Mouse (Mus musculus) embryonic facial prominence, embryonic 10.5 days (tissue): ENCODE data around the gene Sertad2. TPM values are rescaled to one million over a fixed set of nuclear protein-coding genes. Genes with fewer than 3 reads are reported as not detected.
A peak's percentile ranks its signal among the peaks of the same experiment; 100 is the strongest.

Experiments used
- DNase-seq: peaks from one replicate; pipeline ENCODE4 v3.0.0-alpha.2; 2017; ENCODE audit warnings: low spot score
- H3K27ac ChIP-seq: fragments of 300-500 bp; sonication (generic); replicated peaks from 2 replicates; pipeline ENCODE4 v1.5.1; 2016; ENCODE audit warnings: mild to moderate bottlenecking
- H3K27me3 ChIP-seq: fragments of 300-500 bp; sonication (generic); replicated peaks from 2 replicates; pipeline ENCODE4 v1.6.1; 2016; ENCODE audit warnings: low read depth, mild to moderate bottlenecking; ENCODE audit not compliant: poor library complexity, severe bottlenecking
- H3K36me3 ChIP-seq: fragments of 300-500 bp; sonication (generic); replicated peaks from 2 replicates; pipeline ENCODE4 v1.6.1; 2016; ENCODE audit warnings: mild to moderate bottlenecking, moderate library complexity
- H3K4me1 ChIP-seq: fragments of 300-500 bp; sonication (generic); 2 replicates; pipeline ENCODE4 v1.6.1; 2016
- H3K4me3 ChIP-seq: fragments of 300-500 bp; sonication (generic); 2 replicates; pipeline ENCODE4 v1.5.1; 2016; ENCODE audit warnings: mild to moderate bottlenecking, moderate library complexity
- H3K9me3 ChIP-seq: fragments of 300-500 bp; sonication (generic); 2 replicates; pipeline ENCODE4 v1.6.1; 2016; ENCODE audit warnings: mild to moderate bottlenecking
- WGBS: fragments of 180-500 bp; shearing (Covaris S2); methylation state at CpG from one replicate; pipeline ENCODE4 v1.1.7; 2016; 5-methylcytosine and 5-hydroxymethylcytosine counted together
- polyA plus RNA-seq: library from polyadenylated mRNA; unstranded; fragments of >200 nt; fragmentation: Nextera tagmentation; extraction: Ambion mirVana; gene quantifications from 2 replicates; pipeline ENCODE4 v1.2.1, GENCODE M21; 2016

Sertad2 gene
- polyA plus RNA-seq, 1 experiment from 2014 or later = 33.2 TPM

GRCm38 (mm10) chr11:20552758-20553673 lies 10.0 kb downstream of the Sertad2 start:
- Histone ChIP-seq H3K27me3 (no peaks in the 10 kb centered on the region), H3K4me1 (peaks cover 5% of the 10 kb centered on the region; the same call in 1 of the 2 replicates), H3K27ac (no peak overlapping the region), H3K4me3 (no peak overlapping the region), H3K36me3 (no peaks in the 10 kb centered on the region), H3K9me3 (no peaks in the 10 kb centered on the region)
- DNase-seq = no peak
- 79% methylated on average over 8 of the region's 8 CpGs for WGBS

GRCm38 (mm10) chr11:20555651-20556050 lies 12.6 kb downstream of the Sertad2 start:
- Histone ChIP-seq H3K4me3 (no peak overlapping the region), H3K36me3 (no peaks in the 10 kb centered on the region), H3K27me3 (no peaks in the 10 kb centered on the region), H3K27ac (no peak overlapping the region), H3K9me3 (no peaks in the 10 kb centered on the region), H3K4me1 (peaks cover 9% of the 10 kb centered on the region)
- DNase-seq = no peak
- WGBS = 69% methylated on average over 3 of the region's 3 CpGs

DNA sequence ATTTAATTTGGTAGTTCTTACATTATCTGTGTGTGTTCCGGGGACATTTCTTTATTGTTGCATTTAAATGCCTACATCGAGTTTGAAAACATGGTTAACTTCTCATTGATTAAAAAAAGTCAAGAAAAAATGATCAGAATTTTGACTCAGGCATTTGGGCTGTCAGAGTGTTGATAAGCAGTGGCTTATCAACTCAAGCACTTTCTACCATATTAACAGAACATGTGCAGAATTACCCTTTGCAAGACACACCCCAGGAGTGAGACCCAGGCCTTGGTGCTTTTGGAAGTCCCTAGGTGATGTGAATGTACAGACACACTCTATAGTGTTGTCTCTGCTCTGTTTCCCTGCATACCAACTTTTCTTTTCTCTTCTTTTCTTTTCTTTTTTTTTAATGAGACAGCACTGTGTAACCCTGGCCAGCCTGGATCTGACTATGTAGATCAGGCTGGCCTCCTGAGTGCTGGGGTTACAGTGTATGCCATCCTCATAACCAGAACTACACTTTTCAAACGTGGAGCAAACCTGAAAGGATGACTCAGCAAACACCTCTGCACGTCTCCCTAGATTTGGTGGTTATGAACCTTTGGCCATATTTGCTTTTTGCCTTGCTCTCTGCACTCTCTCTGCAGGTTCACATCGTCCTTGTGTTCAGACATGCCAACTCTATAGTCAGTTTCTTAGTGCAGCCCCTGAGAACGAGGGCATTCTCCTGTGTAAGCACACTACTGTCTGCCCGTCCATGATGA lies 13.3 kb downstream of the Sertad2 start:
- Histone ChIP-seq H3K4me1 (peaks cover 12% of the 10 kb centered on the region), H3K4me3 (no peak overlapping the region), H3K9me3 (no peaks in the 10 kb centered on the region), H3K36me3 (no peaks in the 10 kb centered on the region), H3K27me3 (no peaks in the 10 kb centered on the region), H3K27ac (no peak overlapping the region)
- DNase-seq = no peak
- 82% methylated on average over 7 of the region's 7 CpGs for WGBS

- H3K4me1 ChIP-seq = peaks cover 13% of the 10 kb centered on the region
- no peaks in the 10 kb centered on the region; the same call in 1 of the 2 replicates for H3K36me3 ChIP-seq
- peaks cover 4% of the 10 kb centered on the region; the same call in 1 of the 2 replicates for H3K9me3 ChIP-seq
- 81% methylated on average over 11 of the region's 11 CpGs for WGBS
- no peak for DNase-seq
- no peak overlapping the region for H3K4me3 ChIP-seq
- H3K27me3 ChIP-seq = no peaks in the 10 kb centered on the region
- H3K27ac ChIP-seq = no peak overlapping the region
Observed at GRCm38 (mm10) chr11:20559236-20559950, 16.3 kb downstream of the Sertad2 start.

DNA sequence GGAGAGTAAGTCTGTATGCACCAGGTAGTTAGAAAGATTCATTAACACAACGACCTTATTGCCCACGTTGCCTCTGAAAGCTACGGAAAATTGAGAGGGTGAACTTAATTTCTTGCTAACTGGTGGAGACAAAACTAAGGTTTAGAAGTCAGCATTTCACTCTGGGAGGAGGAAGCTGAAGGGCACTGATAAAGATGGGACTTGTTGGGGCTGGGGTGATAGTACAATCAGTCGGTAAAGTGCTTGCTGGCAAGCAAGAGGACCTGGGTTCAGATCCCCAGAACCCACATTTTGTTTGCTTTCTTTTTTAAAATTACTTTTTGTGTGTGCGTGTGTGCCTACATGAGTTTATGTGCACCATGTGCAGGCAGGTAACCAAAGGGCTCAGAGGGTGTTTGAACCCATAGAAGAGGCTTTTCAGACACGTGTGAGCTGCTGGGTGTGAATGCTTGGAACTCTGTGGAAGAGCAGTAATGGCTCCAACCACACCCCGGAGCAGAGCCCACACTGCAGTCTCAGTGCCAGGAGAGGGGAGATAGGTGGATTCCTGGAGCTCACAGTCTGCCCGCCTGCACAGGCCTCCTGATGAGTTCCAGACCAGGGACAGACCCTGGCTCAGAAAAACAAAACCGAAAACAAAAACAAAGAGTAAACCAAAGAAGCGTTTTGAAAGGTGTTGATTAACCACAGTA lies 17.0 kb downstream of the Sertad2 start:
- H3K36me3 ChIP-seq = no peaks in the 10 kb centered on the region; the same call in 1 of the 2 replicates
- H3K4me3 ChIP-seq = no peak overlapping the region
- no peaks in the 10 kb centered on the region for H3K27me3 ChIP-seq
- WGBS = 69% methylated on average over 10 of the region's 10 CpGs
- peaks cover 13% of the 10 kb centered on the region for H3K4me1 ChIP-seq
- DNase-seq = no peak
- peaks cover 4% of the 10 kb centered on the region; the same call in 1 of the 2 replicates for H3K9me3 ChIP-seq
- no peak overlapping the region; the same call in 1 of the 2 replicates for H3K27ac ChIP-seq

GRCm38 (mm10) chr11:20561323-20562002 lies 18.4 kb downstream of the Sertad2 start:
- peak; percentile 86 for DNase-seq
- H3K27me3 ChIP-seq = no peaks in the 10 kb centered on the region
- H3K4me1 ChIP-seq = peaks cover 13% of the 10 kb centered on the region
- H3K27ac ChIP-seq = peak overlapping the region; percentile 27
- H3K9me3 ChIP-seq = peaks cover 4% of the 10 kb centered on the region; the same call in 1 of the 2 replicates
- H3K36me3 ChIP-seq = no peaks in the 10 kb centered on the region; the same call in 1 of the 2 replicates
- H3K4me3 ChIP-seq = peak overlapping the region; percentile 41
- WGBS = 13% methylated on average over 13 of the region's 13 CpGs

DNA sequence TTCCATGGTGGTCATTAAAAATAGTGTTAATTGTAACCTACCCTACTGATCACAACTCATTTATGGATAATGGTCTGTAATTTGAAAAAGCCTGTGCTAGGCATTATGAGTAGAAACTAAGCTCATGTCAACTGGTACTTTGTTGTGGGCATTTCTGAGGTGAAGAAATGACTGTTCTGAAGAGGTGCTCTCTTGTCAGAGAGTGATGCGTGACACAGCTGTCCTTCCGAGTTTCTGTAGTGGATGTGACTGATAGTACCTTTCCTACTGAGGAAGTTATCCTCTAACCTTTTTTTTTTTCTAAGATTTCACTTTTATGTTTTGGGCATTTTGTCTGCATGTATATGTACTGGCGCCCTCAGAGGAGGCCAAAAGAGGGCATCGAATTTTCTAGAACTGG lies 22.0 kb downstream of the Sertad2 start:
- H3K36me3 ChIP-seq = no peaks in the 10 kb centered on the region; the same call in 1 of the 2 replicates
- 92% methylated on average over 4 of the region's 4 CpGs for WGBS
- H3K27ac ChIP-seq = no peak overlapping the region
- peaks cover 4% of the 10 kb centered on the region; the same call in 1 of the 2 replicates for H3K9me3 ChIP-seq
- no peak for DNase-seq
- H3K4me3 ChIP-seq = no peak overlapping the region
- no peaks in the 10 kb centered on the region for H3K27me3 ChIP-seq
- H3K4me1 ChIP-seq = peaks cover 18% of the 10 kb centered on the region

- Histone ChIP-seq H3K4me3 (no peak overlapping the region), H3K27ac (no peak overlapping the region), H3K36me3 (no peaks in the 10 kb centered on the region; the same call in 1 of the 2 replicates), H3K4me1 (peaks cover 20% of the 10 kb centered on the region), H3K9me3 (peaks cover 5% of the 10 kb centered on the region; the same call in 1 of the 2 replicates), H3K27me3 (no peaks in the 10 kb centered on the region)
- DNase-seq = no peak
- 86% methylated on average over 5 of the region's 5 CpGs for WGBS
Observed at GRCm38 (mm10) chr11:20571702-20572413, 28.8 kb downstream of the Sertad2 start.

GRCm38 (mm10) chr11:20576046-20576635 lies 33.1 kb downstream of the Sertad2 start:
- peak; percentile 34 for DNase-seq
- Histone ChIP-seq H3K36me3 (no peaks in the 10 kb centered on the region; the same call in 1 of the 2 replicates), H3K27ac (peak overlapping the region; percentile 66), H3K4me3 (no peak overlapping the region), H3K27me3 (no peaks in the 10 kb centered on the region), H3K9me3 (peaks cover 5% of the 10 kb centered on the region; the same call in 1 of the 2 replicates), H3K4me1 (peaks cover 20% of the 10 kb centered on the region)
- 40% methylated on average over 8 of the region's 8 CpGs for WGBS

DNA sequence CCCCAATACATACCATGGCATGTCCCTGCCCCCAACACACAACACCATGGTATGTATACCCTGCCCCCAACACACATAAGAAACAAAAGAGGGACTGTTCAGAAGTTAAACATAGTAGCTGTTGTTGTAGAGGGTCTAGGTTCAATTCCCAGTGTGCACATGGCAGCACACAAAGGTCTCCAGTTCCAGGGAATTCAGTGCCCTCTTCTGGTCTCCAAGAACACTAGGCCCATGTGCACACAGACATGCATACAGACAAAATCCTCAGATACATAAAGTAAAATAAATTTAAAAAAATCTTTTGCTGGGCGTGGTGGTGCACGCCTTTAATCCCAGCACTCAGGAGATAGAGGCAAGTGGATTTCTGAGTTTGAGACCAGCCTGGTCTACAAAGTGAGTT lies 39.7 kb downstream of the Sertad2 start:
- WGBS = 92% methylated on average over 2 of the region's 2 CpGs
- Histone ChIP-seq H3K4me1 (peaks cover 5% of the 10 kb centered on the region; the same call in 1 of the 2 replicates), H3K4me3 (no peak overlapping the region), H3K9me3 (no peaks in the 10 kb centered on the region), H3K27me3 (no peaks in the 10 kb centered on the region), H3K36me3 (no peaks in the 10 kb centered on the region), H3K27ac (no peak overlapping the region)
- no peak for DNase-seq
